Mouse (Mus musculus) erythroblast, embryonic 14.5 days (primary cell): ENCODE results near the gene Gm49403. TPM values are rescaled to one million over a fixed set of nuclear protein-coding genes. Genes with fewer than 3 reads are reported as not detected.
A peak's percentile ranks its signal among the peaks of the same experiment; 100 is the strongest.

Experiments used
- H3K27me3 ChIP-seq: 2 replicates; pipeline ENCODE4 v1.6.1; 2012; ENCODE audit warnings: inconsistent platforms; ENCODE audit not compliant: control insufficient read depth
- H3K36me3 ChIP-seq: 2 replicates; pipeline ENCODE4 v1.6.1; 2012; ENCODE audit warnings: mild to moderate bottlenecking, inconsistent platforms; ENCODE audit not compliant: control insufficient read depth
- H3K4me1 ChIP-seq: 2 replicates; pipeline ENCODE4 v1.6.1; 2012; ENCODE audit warnings: inconsistent platforms; ENCODE audit not compliant: control insufficient read depth
- H3K4me3 ChIP-seq: replicated peaks from 2 replicates; pipeline ENCODE3; 2012; ENCODE audit warnings: moderate library complexity, mild to moderate bottlenecking, inconsistent platforms
- H3K9me3 ChIP-seq: 2 replicates; pipeline ENCODE4 v1.6.1; 2012; ENCODE audit warnings: low read length, inconsistent platforms, mixed read lengths; ENCODE audit not compliant: control insufficient read depth
- GATA1 ChIP-seq: IDR thresholded peaks from 2 replicates; pipeline ENCODE4 v1.6.1; 2012; ENCODE audit warnings: low read length, inconsistent platforms, mixed read lengths
- TAL1 ChIP-seq: IDR thresholded peaks from 3 replicates; pipeline ENCODE4 v1.6.1; 2012; ENCODE audit warnings: low read length, inconsistent platforms, mixed read lengths
- polyA plus RNA-seq: library from polyadenylated mRNA; stranded (reverse); fragments of >175 nt; gene quantifications from 2 replicates; pipeline ENCODE4 v1.2.3, GENCODE M21; 2012

The Gm49403 gene
- polyA plus RNA-seq, 1 experiment: not detected

- Histone ChIP-seq H3K36me3 (peaks cover 87% of the 10 kb centered on the region), H3K4me1 (peaks cover 24% of the 10 kb centered on the region), H3K4me3 (no peak overlapping the region), H3K9me3 (no peaks in the 10 kb centered on the region), H3K27me3 (no peaks in the 10 kb centered on the region)
- TF ChIP-seq TAL1 (no peak), GATA1 (no peak)
Measured at GRCm38 (mm10) chr19:8903412-8903811, 19.7 kb downstream of the Gm49403 start.

- Histone ChIP-seq H3K36me3 (peaks cover 98% of the 10 kb centered on the region), H3K27me3 (no peaks in the 10 kb centered on the region), H3K4me1 (no peaks in the 10 kb centered on the region), H3K4me3 (no peak overlapping the region), H3K9me3 (no peaks in the 10 kb centered on the region)
- TF ChIP-seq GATA1: no peak
- TF ChIP-seq TAL1: no peak
Measured at GRCm38 (mm10) chr19:8908531-8908930, 24.8 kb downstream of the Gm49403 start.

- no peaks in the 10 kb centered on the region for H3K9me3 ChIP-seq
- peaks cover 100% of the 10 kb centered on the region for H3K36me3 ChIP-seq
- TF ChIP-seq GATA1 (no peak), TAL1 (no peak)
- no peaks in the 10 kb centered on the region for H3K4me1 ChIP-seq
- H3K4me3 ChIP-seq: no peak overlapping the region
- no peaks in the 10 kb centered on the region for H3K27me3 ChIP-seq
Measured at GRCm38 (mm10) chr19:8911810-8912209, 28.1 kb downstream of the Gm49403 start.

- no peak for TF ChIP-seq GATA1
- TF ChIP-seq TAL1: no peak
- H3K9me3 ChIP-seq: no peaks in the 10 kb centered on the region
- peaks cover 82% of the 10 kb centered on the region for H3K36me3 ChIP-seq
- no peaks in the 10 kb centered on the region for H3K27me3 ChIP-seq
- H3K4me1 ChIP-seq: peaks cover 2% of the 10 kb centered on the region
- H3K4me3 ChIP-seq: no peak overlapping the region
Measured at GRCm38 (mm10) chr19:8914212-8914611, 30.5 kb downstream of the Gm49403 start.

GRCm38 (mm10) chr19:8919000-8919399 lies 35.3 kb downstream of the Gm49403 start:
- Histone ChIP-seq H3K4me3 (no peak overlapping the region), H3K36me3 (peaks cover 55% of the 10 kb centered on the region), H3K4me1 (peaks cover 37% of the 10 kb centered on the region), H3K27me3 (no peaks in the 10 kb centered on the region), H3K9me3 (no peaks in the 10 kb centered on the region)
- TF ChIP-seq TAL1: no peak
- TF ChIP-seq GATA1: no peak

GRCm38 (mm10) chr19:8919684-8920072 lies 35.9 kb downstream of the Gm49403 start:
- TF ChIP-seq GATA1 (no peak), TAL1 (no peak)
- Histone ChIP-seq H3K4me3 (peak overlapping the region; percentile 95), H3K27me3 (no peaks in the 10 kb centered on the region), H3K9me3 (no peaks in the 10 kb centered on the region), H3K4me1 (peaks cover 41% of the 10 kb centered on the region), H3K36me3 (peaks cover 53% of the 10 kb centered on the region)

- Histone ChIP-seq H3K4me1 (peaks cover 43% of the 10 kb centered on the region), H3K27me3 (no peaks in the 10 kb centered on the region), H3K4me3 (peak within 1 kb of the TSS; percentile 95), H3K9me3 (no peaks in the 10 kb centered on the region), H3K36me3 (peaks cover 50% of the 10 kb centered on the region)
- no peak for TF ChIP-seq GATA1
- TF ChIP-seq TAL1: no peak
Measured at GRCm38 (mm10) chr19:8920073-8920736, 36.5 kb downstream of the Gm49403 start, which contains the start of gene B3gat3. Gene B3gat3 (plus strand): TSS chr19:8920374.

- TF ChIP-seq TAL1 (no peak), GATA1 (no peak)
- Histone ChIP-seq H3K27me3 (no peaks in the 10 kb centered on the region), H3K4me1 (peaks cover 49% of the 10 kb centered on the region), H3K36me3 (peaks cover 50% of the 10 kb centered on the region), H3K4me3 (peak overlapping the region; percentile 95), H3K9me3 (no peaks in the 10 kb centered on the region)
Measured at GRCm38 (mm10) chr19:8920836-8921291, 37.1 kb downstream of the Gm49403 start.

- Histone ChIP-seq H3K4me3 (peak overlapping the region; percentile 95), H3K9me3 (no peaks in the 10 kb centered on the region), H3K4me1 (peaks cover 58% of the 10 kb centered on the region), H3K27me3 (no peaks in the 10 kb centered on the region), H3K36me3 (peaks cover 50% of the 10 kb centered on the region)
- no peak for TF ChIP-seq TAL1
- no peak for TF ChIP-seq GATA1
Measured at GRCm38 (mm10) chr19:8921741-8922140, 38.0 kb downstream of the Gm49403 start.

- peaks cover 84% of the 10 kb centered on the region for H3K4me1 ChIP-seq
- H3K9me3 ChIP-seq: no peaks in the 10 kb centered on the region
- TF ChIP-seq GATA1: no peak
- no peak for TF ChIP-seq TAL1
- no peaks in the 10 kb centered on the region for H3K27me3 ChIP-seq
- peaks cover 69% of the 10 kb centered on the region for H3K36me3 ChIP-seq
- no peak overlapping the region for H3K4me3 ChIP-seq
Measured at GRCm38 (mm10) chr19:8926766-8927165, 43.0 kb downstream of the Gm49403 start.
